Mouse (Mus musculus): ENCODE measurements around the gene Ethe1. TPM values are rescaled to one million over a fixed set of nuclear protein-coding genes. Genes with fewer than 3 reads are reported as not detected.

Ethe1 gene
- 10 to 100 TPM in 1 of 2 experiments, 1 to 10 TPM in 1; 9.3 to 11.3 TPM for total RNA-seq (2021)
- long read RNA-seq, experiment 1, partial matches to known transcripts, result 21 of 22 reads
- long read RNA-seq, experiment 1, other reads (novel, unspliced or antisense), result 1 of 22 reads
- long read RNA-seq, experiment 2, partial matches to known transcripts, result 14 of 14 reads
- long read RNA-seq, experiment 2, other reads (novel, unspliced or antisense), result 0 of 14 reads

GRCm38 (mm10) chr7:24587330-24588105 is at the start of gene Ethe1, which contains the start of gene Zfp575:
Gene Ethe1 (plus strand): TSS chr7:24587543.
Gene Zfp575 (minus strand): TSS chr7:24587641.
- intact Hi-C loops (cut with DNase I), result no loop called here
- peak; percentile 84 for DNase-seq (ENCODE audit: low spot score in 2 of 2)

GRCm38 (mm10) chr7:24537591-24537990 is 49.8 kb upstream of the Ethe1 start:
- intact Hi-C loops (cut with DNase I), result no loop called here
- no peak for DNase-seq (ENCODE audit: low spot score in 2 of 2)

- DNase-seq (ENCODE audit: low spot score in 2 of 2), result peak in 1 of 2 experiments; percentile 58
Observed at GRCm38 (mm10) chr7:24538154-24538553, 49.2 kb upstream of the Ethe1 start.

DNA sequence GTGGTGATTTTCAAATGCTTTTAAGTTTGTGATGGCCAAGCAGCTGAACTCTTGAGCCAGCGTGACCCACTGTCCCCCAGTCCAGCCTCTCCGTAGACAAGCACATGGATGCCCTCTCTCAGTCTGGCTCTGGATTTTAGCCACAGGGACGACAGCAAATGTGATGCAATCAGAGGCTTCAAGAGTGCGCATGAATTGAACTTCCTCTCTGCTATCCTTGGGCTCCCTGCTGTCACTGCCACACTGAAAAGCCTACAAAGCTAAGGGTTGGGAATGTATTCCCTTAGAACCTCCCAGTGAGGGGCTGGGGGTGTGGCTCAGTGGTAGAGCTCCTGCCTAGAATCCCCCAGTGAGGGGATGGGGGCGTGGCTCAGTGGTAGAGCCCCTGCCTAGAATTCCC is 48.6 kb upstream of the Ethe1 start:
- no peak for DNase-seq (ENCODE audit: low spot score in 2 of 2)
- intact Hi-C loops (cut with DNase I), result no loop called here

More at GRCm38 (mm10) chr7:24538154-24538553, 49.2 kb upstream of the Ethe1 start:
- intact Hi-C loops (cut with DNase I), result no loop called here

DNA sequence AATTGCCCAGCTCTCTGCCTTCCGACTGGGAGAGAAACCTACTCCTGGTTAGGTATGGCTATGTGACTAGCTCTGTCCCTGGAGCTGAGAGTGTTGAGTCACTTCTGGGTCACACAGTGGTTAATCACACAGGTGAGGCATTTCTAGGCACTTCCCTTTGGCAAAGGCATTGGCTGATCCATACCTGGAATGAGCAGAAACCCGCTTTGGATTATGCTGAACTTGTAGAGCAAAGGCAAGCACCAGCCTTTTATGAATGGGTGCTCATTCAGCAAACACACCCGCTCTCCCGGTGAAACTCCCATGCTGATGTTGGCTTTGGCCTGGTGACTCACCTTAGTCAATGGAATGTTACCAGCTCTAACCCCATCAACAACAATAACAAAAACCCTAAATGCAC is 47.7 kb upstream of the Ethe1 start:
- intact Hi-C loops (cut with DNase I), result no loop called here
- DNase-seq (ENCODE audit: low spot score in 2 of 2), result no peak

DNA sequence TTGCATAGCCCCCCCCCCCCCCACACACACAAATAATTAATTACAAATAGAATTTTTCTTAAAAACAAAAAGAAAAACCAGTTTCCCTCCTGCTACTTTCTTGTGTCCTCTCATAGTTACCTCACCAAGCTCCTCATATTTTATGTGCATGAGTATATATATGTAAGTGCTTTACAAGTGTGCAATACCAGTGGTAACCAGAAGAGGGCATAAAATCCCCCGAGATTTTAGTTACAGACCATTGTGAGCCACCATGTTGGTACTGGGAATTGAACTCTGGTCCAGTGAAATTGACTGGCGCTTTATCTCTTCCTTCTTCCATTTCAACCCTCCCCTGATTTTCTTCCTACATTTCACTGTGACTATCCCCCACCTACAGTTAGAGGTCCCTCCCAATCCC is 42.8 kb upstream of the Ethe1 start:
- no peak for DNase-seq (ENCODE audit: low spot score in 2 of 2)
- intact Hi-C loops (cut with DNase I), result no loop called here

DNA sequence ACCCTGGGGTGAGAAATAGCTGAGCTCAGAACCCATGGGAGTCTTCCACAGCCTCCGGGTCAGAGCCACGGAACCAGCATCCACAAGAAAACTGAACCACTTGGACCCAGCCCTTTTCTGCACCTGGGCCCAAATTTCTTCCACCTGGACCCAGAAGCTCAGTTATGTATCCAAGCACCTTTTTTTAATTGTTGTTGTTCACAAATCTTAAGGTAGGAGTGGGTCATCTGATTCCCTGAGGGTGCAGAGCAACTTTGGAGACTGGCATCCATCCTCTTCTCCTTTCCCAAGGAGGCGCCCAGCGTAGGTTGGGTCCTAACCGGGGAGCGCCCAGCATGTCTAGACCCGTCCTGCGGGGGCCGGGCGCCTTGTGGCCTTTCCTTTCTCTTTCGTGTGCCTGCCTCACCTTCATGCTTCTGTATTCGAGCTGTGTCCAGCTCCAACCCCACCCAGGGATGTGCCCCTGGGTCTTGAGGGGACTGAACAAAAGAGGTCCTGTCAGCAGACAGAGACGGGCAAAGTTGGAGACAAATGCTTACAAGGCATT is 41.2 kb upstream of the Ethe1 start, which contains the start of the genes Pinlyp and Xrcc1:
Pinlyp (minus strand) TSS at position 51 of the 547 bp plus-strand sequence.
Xrcc1 (plus strand) TSS at position 222 of the 547 bp plus-strand sequence.
- DNase-seq (ENCODE audit: low spot score in 2 of 2), result no peak
- intact Hi-C loops (cut with DNase I), result no loop called here

GRCm38 (mm10) chr7:24546634-24547389 is 40.5 kb upstream of the Ethe1 start:
- peak; percentile 99 to 100 for DNase-seq (ENCODE audit: low spot score in 2 of 2)
- intact Hi-C loops (cut with DNase I), result loop anchor here (1.0 kb wide), 1 partner anchor 17 kb away; the partner anchor contains the start of gene Irgq

GRCm38 (mm10) chr7:24547534-24548036 is 39.8 kb upstream of the Ethe1 start:
- intact Hi-C loops (cut with DNase I), result loop anchor here (1.0 kb wide), 1 partner anchor 17 kb away; the partner anchor contains the start of gene Irgq
- DNase-seq (ENCODE audit: low spot score in 2 of 2), result no peak

DNA sequence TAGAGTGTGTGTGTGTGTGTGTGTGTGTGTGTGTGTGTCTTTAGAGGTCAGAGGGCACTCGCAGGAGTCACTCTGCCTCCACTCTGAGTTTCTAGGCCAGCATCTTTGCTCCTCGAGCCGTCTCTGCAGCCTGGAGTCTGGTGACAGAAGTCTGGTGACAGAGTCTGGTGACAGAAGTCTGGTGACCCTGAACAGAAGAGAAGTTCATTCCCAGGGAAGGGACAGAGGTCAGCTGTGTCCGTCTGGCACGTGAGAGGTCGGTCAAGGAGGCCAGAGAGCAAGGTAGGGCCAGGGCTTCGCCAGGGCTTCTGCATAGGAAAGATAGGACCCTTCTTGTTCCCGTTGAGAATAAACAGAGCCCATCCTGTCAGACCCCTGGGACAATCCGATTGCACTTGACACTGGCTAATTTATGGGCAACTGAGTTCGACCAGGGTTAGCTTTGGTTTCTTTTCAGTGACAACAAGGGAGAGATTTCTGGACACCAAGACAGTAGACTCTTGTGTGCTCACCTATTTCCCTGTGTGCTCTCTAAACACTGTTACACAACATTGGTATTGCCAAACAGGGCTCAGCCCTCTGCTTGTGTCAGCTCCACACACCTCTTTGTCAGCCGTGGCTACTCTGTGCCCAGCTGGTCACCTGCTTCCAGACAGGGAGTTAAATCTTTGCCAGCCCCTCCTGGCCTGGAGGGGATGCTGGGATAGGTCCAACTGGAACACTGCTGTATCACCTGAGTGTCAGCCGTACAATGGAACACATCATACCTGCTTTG is 35.2 kb upstream of the Ethe1 start:
- no peak for DNase-seq (ENCODE audit: low spot score in 2 of 2)
- intact Hi-C loops (cut with DNase I), result no loop called here

DNA sequence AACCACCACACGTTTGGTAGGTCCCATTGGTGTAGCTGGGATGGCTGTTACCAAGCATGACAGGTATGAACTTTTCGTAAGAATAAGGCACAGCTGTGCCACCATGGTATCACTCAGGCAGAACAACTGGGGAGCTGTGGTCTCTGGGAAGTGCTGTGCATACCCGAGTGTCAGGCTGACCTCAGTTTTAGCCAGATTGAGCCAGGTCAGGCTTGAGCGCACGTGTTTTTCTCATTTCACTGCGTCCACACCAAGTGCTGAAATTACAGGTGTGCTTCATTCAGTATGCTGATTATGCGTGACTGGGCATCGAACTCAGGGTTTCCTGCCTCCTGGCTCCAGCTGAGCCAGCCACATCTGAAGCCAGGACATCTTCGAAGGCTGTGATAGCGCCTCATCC is 31.6 kb upstream of the Ethe1 start:
- intact Hi-C loops (cut with DNase I), result no loop called here
- no peak for DNase-seq (ENCODE audit: low spot score in 2 of 2)

GRCm38 (mm10) chr7:24561450-24561849 is 25.9 kb upstream of the Ethe1 start:
- DNase-seq (ENCODE audit: low spot score in 2 of 2), result no peak
- intact Hi-C loops (cut with DNase I), result no loop called here

DNA sequence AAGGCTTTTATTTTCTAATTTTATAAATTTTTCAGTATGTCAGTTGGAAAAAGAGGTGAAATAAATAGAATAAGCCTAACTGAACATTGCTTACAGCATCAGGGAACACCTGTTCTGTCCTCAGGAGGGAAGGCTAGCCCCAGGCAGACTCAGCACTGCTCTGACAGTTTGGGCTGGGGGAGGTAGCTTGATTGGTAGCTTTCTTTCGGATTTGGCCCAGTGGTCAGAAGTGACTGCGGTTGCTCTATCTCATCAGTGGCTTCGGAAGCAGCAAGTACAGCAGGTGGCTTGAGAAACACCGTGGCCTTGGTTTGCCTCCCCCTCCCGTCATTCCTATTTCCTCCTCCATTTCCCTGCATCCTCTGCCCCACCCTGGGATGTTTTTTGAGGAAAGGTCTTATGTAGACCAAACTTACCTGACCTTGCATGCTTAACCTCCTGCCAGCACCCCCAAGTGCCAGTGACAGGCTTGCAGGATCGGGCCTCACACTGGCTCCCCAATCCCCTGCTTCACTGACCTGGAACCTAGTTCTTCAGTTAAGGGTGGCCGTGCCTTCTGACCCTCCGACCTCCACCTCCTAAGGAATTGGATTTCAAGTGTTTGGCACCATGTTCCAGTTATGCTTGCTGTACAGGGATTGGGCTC is 24.0 kb upstream of the Ethe1 start:
- no peak for DNase-seq (ENCODE audit: low spot score in 2 of 2)

DNA sequence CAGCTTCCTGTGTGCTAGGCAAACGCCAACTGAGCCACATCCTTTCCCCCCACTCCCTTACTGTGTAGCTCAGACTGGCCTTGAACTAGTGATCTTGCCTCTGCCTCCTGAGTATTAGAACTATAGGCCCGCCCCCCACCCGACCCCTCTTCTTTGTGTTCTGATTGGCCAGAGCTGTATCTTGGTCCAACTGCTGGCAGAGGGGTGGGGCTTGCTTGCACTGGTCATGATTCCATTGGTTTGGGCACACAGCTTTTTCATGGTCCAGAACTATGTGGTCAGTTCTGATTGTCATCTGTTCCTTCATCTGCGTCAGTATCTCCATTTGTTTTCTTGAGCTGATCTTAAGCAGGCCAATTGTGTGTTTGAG is 23.5 kb upstream of the Ethe1 start:
- intact Hi-C loops (cut with DNase I), result no loop called here
- DNase-seq (ENCODE audit: low spot score in 2 of 2), result no peak

More for the DNA sequence above, 24.0 kb upstream of the Ethe1 start:
- intact Hi-C loops (cut with DNase I), result no loop called here

DNA sequence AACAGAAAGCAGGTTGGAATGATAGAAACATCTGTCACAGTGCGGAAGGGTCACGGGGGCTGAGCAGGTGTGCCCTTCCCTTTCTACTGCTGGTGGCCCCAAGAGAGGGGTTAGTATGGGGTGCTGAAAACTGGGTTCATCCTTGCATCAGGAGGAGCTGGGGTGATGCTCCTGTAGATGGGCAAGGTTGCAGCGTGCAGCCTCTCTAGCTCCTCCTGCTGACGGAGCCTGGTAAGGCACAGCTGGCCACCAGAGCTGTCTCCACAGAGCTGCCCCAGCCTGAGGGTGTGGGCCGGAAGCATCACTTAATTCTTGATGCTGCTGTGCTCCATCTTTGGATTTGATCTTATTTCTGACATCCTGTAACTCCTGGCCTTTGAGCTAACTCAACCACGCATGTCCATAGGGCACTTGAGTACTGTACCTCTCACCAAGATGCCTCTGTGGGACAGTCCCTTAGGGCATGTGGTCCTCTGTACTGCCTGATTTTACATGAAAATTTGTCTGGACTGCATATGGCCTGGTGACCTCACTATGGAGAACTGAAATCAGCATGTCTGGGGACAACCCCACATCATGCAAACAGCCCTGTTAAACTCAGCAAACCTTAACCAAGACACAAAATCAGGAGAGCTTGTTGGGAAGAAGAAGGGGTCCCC is 22.6 kb upstream of the Ethe1 start:
- intact Hi-C loops (cut with DNase I), result no loop called here
- DNase-seq (ENCODE audit: low spot score in 2 of 2), result peak; percentile 65 to 70

GRCm38 (mm10) chr7:24565627-24566026 is 21.7 kb upstream of the Ethe1 start:
- DNase-seq (ENCODE audit: low spot score in 2 of 2), result no peak

GRCm38 (mm10) chr7:24566206-24566605 is 21.1 kb upstream of the Ethe1 start:
- intact Hi-C loops (cut with DNase I), result no loop called here
- no peak for DNase-seq (ENCODE audit: low spot score in 2 of 2)

More at GRCm38 (mm10) chr7:24565627-24566026, 21.7 kb upstream of the Ethe1 start:
- intact Hi-C loops (cut with DNase I), result no loop called here

DNA sequence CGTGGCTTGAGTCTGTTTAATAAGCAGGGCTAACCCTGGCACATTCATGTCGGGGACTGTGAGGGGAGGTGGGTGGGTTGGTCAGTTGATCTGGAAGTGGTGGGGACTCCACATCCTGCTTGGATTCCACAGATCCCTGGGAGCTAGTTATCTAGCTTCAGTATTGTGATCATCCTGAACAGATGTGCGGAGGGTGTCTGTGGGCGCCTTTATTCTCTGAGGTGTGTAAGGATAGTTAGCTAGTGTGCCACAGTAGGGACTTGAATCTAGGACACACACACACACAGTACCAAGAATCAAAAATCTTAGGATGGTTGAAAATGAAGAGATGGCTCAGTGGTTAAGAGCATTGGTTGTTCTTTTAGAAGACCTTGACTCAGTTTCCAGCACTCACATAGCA is 18.8 kb upstream of the Ethe1 start:
- DNase-seq (ENCODE audit: low spot score in 2 of 2), result no peak
- intact Hi-C loops (cut with DNase I), result no loop called here

Measured in left cerebral cortex, postnatal 14 days (tissue).